ENCODE assay signal across 20 mouse cellular contexts in the genomic region with DNA sequence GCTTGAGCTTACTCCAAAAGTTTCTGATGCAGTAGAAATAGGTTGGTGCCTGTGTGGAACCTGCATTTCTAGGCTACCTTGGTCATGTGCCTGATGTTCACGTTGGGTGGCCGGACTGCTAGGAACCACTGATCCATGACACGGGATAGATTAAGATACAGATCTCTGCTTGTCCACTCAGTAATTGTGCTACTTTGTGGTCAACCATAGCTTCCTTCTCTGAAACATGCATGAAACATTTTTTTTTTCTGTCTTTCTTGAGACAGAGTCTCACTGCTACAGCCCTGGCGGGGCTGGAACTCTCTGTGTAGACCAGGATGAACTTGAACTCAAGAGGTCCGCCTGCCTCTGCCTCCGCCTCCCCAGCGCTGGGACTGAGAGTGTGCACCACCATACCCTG. TPM values are rescaled to one million over a fixed set of nuclear protein-coding genes. Genes with fewer than 3 reads are reported as not detected.
"Had no signal": no experiment of that assay in that cellular context is flagged by ENCODE, and none has a peak within 500 bp of the region (broad histone marks: within the 10 kb centered on the region; RNA-seq: fewer than 3 reads in every experiment).

No protein-coding gene starts in this region.

- H3K4me3 ChIP-seq: neural tube, embryonic 12.5 days; neural tube, embryonic 13.5 days; neural tube, embryonic 15.5 days; stomach, embryonic 15.5 days had no signal

- H3K27me3 ChIP-seq: neural tube, embryonic 12.5 days; neural tube, embryonic 13.5 days; neural tube, embryonic 15.5 days; stomach, embryonic 15.5 days had no signal

- DNase-seq: retina, postnatal 1 day; right cerebral cortex, adult 18-20 months; right cerebral cortex, postnatal 14 days; right cerebral cortex, postnatal 25 days; right cerebral cortex, postnatal 4 days; spleen, adult 18-20 months; thymus, adult 18-20 months; thymus, adult 2 months; thymus, postnatal 14 days; thymus, postnatal 25 days; thymus, postnatal 36 days; thymus, postnatal 4 days had no signal

- H3K9me3 ChIP-seq: neural tube, embryonic 12.5 days; neural tube, embryonic 13.5 days; neural tube, embryonic 15.5 days; stomach, embryonic 15.5 days had no signal

- H3K9ac ChIP-seq: neural tube, embryonic 12.5 days; neural tube, embryonic 13.5 days; neural tube, embryonic 15.5 days; stomach, embryonic 15.5 days had no signal

- H3K27ac ChIP-seq: neural tube, embryonic 12.5 days; neural tube, embryonic 13.5 days; neural tube, embryonic 15.5 days; stomach, embryonic 15.5 days; stomach, postnatal 0 days had no signal

- H3K4me2 ChIP-seq: neural tube, embryonic 12.5 days; neural tube, embryonic 13.5 days; neural tube, embryonic 15.5 days; stomach, embryonic 15.5 days had no signal

- H3K36me3 ChIP-seq: neural tube, embryonic 12.5 days; neural tube, embryonic 13.5 days; neural tube, embryonic 15.5 days; stomach, embryonic 15.5 days had no signal

- H3K4me1 ChIP-seq: neural tube, embryonic 12.5 days had no signal

RNA-seq across cellular contexts. Expression of a gene that starts 33.7 kb away (rescaled TPM):
- total RNA-seq: neutrophil, adult 5-6 weeks had no signal
- polyA plus RNA-seq: neural tube, embryonic 12.5 days; neural tube, embryonic 14.5 days; spleen, adult 2 months had no signal
